Mouse (Mus musculus): ENCODE measurements around the gene Fcgr4. TPM values are rescaled to one million over a fixed set of nuclear protein-coding genes. Genes with fewer than 3 reads are reported as not detected.

Fcgr4 gene
- total RNA-seq (2023): 0.60 to 0.94 TPM (median 0.63 TPM) in 4 replicates

DNA sequence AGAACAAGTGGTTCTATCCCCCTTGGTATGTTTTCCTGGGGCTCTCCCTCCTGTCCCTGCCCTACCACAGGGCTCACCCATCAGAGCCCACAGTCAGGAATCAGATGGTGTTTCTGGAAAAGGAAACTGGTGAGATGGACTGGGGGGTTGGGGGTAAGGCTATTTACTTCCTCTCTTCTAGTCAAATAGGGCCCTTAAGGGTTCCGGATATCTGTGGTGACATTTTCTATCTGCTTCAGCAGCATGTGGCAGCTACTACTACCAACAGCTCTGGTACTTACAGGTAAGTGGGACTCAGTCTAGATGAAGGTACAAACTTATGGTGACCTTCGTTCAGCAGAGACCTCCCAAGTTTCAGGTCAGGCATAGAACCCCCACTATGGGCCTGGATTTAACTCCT is at the start of gene Fcgr4:
Gene Fcgr4 (plus strand): TSS at position 184 of the 400 bp plus-strand sequence.

DNA sequence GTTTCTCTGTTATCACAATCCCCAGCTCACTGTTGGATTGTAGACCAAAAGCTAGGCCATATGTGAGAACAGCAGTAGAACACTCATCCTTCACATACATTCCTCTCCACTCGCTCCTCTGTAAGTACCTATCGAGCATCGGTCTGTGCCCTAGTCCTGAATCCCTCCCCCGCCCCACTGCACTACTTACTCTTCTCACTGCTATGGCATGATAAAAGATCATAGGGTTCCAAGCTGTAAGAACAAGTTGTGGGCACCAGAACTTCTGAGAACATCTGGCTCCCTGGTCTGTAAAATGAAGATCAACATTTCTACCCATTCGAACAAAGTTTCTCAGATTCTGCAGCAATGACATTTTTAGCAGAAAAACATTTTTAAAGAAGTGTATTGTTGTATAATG is 42.3 kb upstream of the Fcgr4 start, which contains the start of gene Fcgr2b:
Gene Fcgr2b (minus strand): TSS at position 101 of the 400 bp plus-strand sequence.

DNA sequence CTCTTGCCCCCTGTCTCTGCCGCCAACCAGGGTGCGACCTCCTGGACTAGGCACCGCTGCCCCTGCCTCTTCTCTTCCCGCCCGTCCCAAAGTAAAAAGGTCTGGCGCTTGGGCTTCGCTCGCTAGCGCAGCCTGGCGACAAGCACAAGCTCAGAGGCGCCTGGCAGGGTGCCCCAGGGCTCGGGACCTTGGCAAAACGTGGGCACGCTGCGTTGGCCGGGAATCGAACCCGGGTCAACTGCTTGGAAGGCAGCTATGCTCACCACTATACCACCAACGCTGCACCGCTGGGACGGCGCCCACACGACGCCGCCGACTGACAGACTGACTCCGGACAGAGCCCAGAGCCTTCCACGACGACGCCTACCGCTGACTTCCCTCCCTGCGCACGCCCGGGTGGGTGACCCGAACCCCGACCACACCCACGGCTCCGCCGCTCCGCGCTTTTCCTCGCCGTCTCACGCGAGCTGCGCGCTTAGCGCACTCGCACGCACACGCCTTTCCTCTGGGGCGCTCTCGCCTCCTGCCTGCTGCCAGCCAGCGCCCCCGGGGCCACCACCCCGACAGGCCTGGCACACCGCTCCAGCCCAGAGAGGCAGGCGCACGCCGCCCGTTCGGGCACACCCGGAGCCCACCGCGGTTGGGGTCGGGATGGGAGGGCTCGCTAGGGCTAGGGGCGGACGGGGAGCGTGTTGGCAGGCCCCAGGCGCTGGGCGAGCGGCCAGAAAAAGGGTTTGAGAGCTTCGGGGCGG is 45.9 kb downstream of the Fcgr4 start, which contains the start of gene Fcgr3:
Gene Fcgr3 (minus strand): TSS at position 445 of the 752 bp plus-strand sequence.

Other genes with a start within 250 kb of the Fcgr4 start
- 48.9 to 53.1 TPM (median 51.2 TPM) in 4 replicates for gene Atf6, start 151.1 kb upstream of the Fcgr4 start, total RNA-seq (2023)
- 1.4 to 2.0 TPM (median 1.9 TPM) in 4 replicates for gene Gm26620, start 133.9 kb upstream of the Fcgr4 start, total RNA-seq (2023)
- gene Dusp12, start 133.4 kb upstream of the Fcgr4 start, total RNA-seq (2023): 12.4 to 13.3 TPM (median 12.9 TPM) in 4 replicates
- gene Fcrlb, start 106.0 kb upstream of the Fcgr4 start, total RNA-seq (2023): 0.88 to 1.4 TPM (median 1.1 TPM) in 4 replicates
- 353 to 398 TPM (median 376 TPM) in 4 replicates for gene Fcrla, start 91.3 kb upstream of the Fcgr4 start, total RNA-seq (2023)
- 212 to 233 TPM (median 218 TPM) in 4 replicates for gene Fcgr2b, start 42.4 kb upstream of the Fcgr4 start, total RNA-seq (2023)
- gene Fcgr3, start 46.0 kb downstream of the Fcgr4 start, total RNA-seq (2023): 1.5 to 3.3 TPM (median 2.1 TPM) in 4 replicates
- 0.78 to 3.5 TPM (median 1.8 TPM) in 4 replicates for gene Cfap126, start 95.0 kb downstream of the Fcgr4 start, total RNA-seq (2023)
- gene Sdhc, start 131.7 kb downstream of the Fcgr4 start, total RNA-seq (2023): 82.0 to 92.2 TPM (median 86.4 TPM) in 4 replicates
- not detected in 4 replicates for gene Mpz, start 131.8 kb downstream of the Fcgr4 start, total RNA-seq (2023)
- not detected in 4 replicates for gene Pcp4l1, start 177.3 kb downstream of the Fcgr4 start, total RNA-seq (2023)
- not detected in 4 replicates for gene Nr1i3, start 195.1 kb downstream of the Fcgr4 start, total RNA-seq (2023)
- 17.1 to 22.3 TPM (median 20.0 TPM) in 4 replicates for gene Tomm40l, start 203.6 kb downstream of the Fcgr4 start, total RNA-seq (2023)
- gene Apoa2, start 206.1 kb downstream of the Fcgr4 start, total RNA-seq (2023): not detected in 4 replicates
- 5.7 to 11.4 TPM (median 6.5 TPM) in 4 replicates for gene Fcer1g, start 215.4 kb downstream of the Fcgr4 start, total RNA-seq (2023)
- gene Adamts4, start 231.5 kb downstream of the Fcgr4 start, total RNA-seq (2023): not detected in 4 replicates
- 116 to 133 TPM (median 123 TPM) in 4 replicates for gene Ndufs2, start 232.5 kb downstream of the Fcgr4 start, total RNA-seq (2023)